Mouse (Mus musculus): ENCODE results near the gene Gad2.

The Gad2 gene

GRCm38 (mm10) chr2:22648394-22648793 lies 26.4 kb downstream of the Gad2 start:
- CTCF ChIA-PET = no interaction called here

DNA sequence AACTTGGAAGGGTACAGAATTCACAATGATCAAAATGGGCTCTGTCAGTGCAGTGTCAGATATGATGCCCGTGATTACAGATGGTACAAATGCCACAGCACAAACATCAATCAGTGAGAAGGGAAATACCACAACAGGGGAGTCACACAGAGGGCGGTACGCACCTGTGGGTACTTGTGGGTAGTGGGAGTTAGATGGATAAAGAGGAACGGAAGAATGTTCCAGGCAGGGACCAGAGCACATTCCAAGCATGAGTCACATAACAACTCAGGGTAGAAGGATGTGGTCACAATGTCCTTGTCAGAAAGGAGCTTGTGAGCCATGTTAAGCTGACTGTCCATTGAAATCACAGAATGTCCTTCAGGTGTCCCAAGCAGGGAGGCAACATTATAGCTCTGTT lies 29.8 kb downstream of the Gad2 start:
- CTCF ChIA-PET = no interaction called here

DNA sequence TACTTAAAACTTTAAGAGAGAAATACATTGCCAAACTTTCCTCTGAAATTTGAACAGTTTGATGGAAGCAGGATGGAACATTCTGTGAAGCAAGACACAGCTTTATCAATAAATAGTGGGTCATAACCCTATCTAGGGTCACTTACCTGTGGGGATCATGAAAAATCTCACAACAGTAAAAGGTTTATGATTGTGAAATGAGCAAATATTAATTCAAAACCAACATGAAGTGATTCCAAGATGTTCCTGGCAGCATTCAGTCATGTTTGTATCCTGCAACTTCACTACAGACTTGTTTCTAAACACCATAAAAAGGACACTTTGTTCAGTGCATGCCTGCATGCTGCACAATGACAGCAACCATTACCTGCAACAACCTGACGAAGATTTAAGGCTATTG lies 41.7 kb downstream of the Gad2 start:
- CTCF ChIA-PET = no interaction called here

DNA sequence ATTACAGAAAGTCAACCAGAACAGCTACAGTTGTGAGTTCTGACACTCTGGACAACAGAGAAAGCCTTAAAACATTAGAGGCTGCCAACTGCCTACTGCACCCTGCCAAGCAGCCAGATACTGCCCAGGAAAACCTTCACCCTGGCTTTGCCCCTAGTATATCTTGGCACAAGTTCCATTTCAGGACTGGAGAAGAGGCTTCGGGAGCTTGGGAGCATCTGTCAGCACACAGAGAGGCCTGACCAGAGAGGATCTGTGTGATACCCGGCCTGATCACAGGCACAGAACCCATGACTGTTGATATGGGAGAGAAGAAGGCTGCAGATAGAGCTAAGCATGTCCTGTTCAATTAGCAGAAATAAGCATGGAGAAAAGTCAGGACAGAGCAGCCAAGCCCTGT lies 48.4 kb downstream of the Gad2 start:
- CTCF ChIA-PET = no interaction called here

- CTCF ChIA-PET = no interaction called here
These were observed 49.3 kb downstream of the Gad2 start for GRCm38 (mm10) chr2:22671348-22671747.

- CTCF ChIA-PET = no interaction called here
These were observed 55.1 kb downstream of the Gad2 start for GRCm38 (mm10) chr2:22677066-22677465.

DNA sequence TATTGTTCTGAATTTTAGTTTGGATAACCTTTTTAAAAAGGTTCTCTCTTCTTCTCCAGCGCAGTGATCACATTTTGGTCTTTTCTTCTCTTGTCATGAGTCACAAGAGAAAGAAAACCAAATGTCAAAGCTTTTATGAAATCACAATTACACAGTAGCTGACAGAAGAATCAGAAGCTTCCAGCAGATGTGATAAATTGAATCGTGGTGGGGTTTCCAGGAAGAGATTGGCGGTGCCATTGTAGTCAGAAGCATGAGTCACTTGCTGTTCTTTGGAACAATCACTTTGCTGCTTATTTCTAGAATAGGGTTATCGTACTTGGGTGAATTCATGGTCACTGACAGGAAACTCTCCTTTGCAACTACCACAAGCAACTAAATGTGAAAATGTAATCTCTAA lies 57.9 kb downstream of the Gad2 start:
- CTCF ChIA-PET = no interaction called here

DNA sequence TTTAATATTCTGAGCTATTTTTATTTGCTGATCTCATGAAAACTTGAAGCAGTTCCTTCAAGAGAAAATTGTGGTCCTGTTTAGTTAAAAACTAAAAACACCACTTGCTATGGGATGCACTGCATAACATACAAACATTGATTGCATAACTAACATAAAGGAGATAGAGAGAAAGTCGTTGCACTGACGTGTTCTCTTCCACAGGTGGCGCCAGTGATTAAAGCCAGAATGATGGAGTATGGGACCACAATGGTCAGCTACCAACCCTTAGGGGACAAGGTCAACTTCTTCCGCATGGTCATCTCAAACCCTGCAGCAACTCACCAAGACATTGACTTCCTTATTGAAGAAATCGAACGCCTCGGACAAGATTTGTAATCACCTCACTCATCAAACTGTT lies 68.0 kb downstream of the Gad2 start:
- CTCF ChIA-PET = no interaction called here

GRCm38 (mm10) chr2:22704780-22705727 lies 83.0 kb downstream of the Gad2 start:
- CTCF ChIA-PET = interaction anchor here (0.6 kb wide), 1 partner anchor 67 kb away, joined by 3 read pairs; no protein-coding TSS in a partner anchor

DNA sequence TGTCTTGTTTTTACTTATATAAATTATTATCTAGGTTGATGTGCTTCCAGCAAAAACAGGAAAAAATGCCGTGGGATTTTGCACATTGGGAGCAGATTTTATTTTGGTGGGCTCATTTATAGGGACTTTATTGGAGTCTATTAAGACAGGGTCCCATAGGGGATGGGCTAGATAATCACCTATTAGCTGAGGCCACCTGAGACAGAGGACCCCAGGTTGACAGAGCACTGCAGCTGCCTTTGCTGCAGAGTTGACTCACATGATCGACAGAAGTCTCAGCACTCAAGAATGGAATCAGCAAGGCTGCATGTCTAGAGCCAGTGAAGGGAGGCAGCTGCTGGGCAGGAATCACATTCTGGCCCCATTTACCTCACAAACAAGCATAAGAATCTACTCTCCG lies 84.2 kb downstream of the Gad2 start:
- CTCF ChIA-PET = no interaction called here

- CTCF ChIA-PET = no interaction called here
These were observed 99.8 kb downstream of the Gad2 start for GRCm38 (mm10) chr2:22721522-22722470.

- CTCF ChIA-PET = no interaction called here
These were observed 102.0 kb downstream of the Gad2 start for GRCm38 (mm10) chr2:22723927-22724534.

- CTCF ChIA-PET = no interaction called here
These were observed 105.1 kb downstream of the Gad2 start for GRCm38 (mm10) chr2:22727113-22727512.

DNA sequence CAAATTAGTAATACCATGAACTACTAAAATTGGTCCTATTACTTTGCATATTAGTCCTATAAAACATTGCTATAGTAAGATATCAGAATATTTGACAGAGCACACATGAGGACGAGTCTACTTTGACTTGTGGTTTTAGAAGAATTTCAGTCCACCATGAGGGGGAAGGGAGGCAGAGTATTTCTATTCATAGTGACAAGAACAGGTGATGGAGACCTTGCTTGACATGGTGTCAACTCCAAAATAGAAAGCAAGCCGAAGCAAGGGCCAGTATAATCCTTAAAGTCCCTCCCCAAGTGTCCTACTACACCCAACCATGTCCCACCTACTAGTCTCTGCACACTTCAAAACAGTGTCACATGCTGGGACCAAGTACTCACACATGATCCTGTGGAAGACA lies 114.1 kb downstream of the Gad2 start:
- CTCF ChIA-PET = no interaction called here

- CTCF ChIA-PET = interaction anchor here (0.5 kb wide), 1 partner anchor 324 kb away, joined by 4 read pairs; no protein-coding TSS in a partner anchor
These were observed 117.4 kb downstream of the Gad2 start for GRCm38 (mm10) chr2:22739369-22739768.

DNA sequence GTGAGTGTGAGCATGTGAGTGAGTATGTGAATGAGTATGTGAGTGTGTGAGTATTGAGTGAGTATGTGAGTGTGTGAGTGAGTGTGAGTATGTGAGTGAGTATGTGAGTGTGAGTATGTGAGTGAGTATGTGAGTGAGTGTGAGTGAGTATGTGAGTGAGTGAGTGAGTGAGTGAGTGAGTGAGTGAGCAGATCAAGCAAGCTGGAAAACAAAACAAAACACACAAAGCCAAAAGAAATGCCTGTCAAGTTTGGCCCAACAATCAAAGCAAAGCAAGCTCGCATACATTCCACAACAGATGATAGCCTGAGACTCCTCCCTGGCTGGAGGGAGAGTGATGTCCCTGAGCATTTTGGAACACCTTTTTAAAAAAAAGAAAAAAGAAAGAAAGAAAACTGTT lies 118.4 kb downstream of the Gad2 start:
- CTCF ChIA-PET = no interaction called here

- CTCF ChIA-PET = no interaction called here
These were observed 119.2 kb downstream of the Gad2 start for GRCm38 (mm10) chr2:22741222-22741621.
